ENCODE assay signal across 8 mouse cellular contexts in the genomic region with DNA sequence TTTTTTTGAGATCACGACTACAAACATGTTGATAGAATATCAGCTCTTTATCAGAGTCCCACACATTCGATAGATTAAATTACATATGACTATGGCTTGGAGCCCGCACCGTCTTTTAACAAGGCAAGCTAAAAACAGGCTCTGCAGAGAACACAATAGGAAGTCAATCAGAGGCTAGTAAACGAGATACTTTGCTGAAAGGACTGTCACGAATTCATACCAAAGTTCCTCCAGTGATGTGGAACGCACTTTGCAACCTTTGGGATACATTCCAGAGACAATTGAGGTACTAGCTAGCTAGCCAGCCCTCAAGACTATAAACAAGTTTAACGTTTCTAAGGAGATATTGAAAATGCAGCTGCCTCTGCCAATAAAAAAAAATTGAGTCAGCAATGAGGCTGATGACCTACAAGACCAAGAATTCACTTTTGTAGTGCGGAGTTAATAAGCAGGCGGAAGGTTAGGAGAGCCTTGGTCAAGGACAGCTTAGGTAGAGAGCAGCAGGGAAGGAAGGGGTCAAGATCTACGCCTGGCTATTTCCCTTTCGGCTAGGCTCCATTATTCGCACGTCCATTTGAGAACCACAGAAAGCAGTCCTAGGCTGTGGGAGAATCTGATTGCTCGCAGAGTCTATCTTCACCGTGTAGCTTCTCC. TPM values are rescaled to one million over a fixed set of nuclear protein-coding genes. Genes with fewer than 3 reads are reported as not detected.
A peak's percentile ranks its signal among the peaks of the same experiment; 100 is the strongest.
DNase-seq lines count a peak whose midpoint lies in the region; ATAC-seq and TF ChIP-seq lines count a peak whose summit lies in the region.

No protein-coding gene starts in this region.

- no peak for ATAC-seq in forebrain, embryonic 15.5 days (replicated peaks)
- no peak for ATAC-seq in neural tube, embryonic 12.5 days (ENCODE audit: low FRiP score, low read depth)

- H3K36me3 ChIP-seq in testis, adult 2 months (ENCODE audit: control insufficient read depth, insufficient read depth, low read length): no peaks in the 10 kb centered on the region
- H3K36me3 ChIP-seq in forebrain, embryonic 15.5 days: no peaks in the 10 kb centered on the region
- no peaks in the 10 kb centered on the region for H3K36me3 ChIP-seq in neural tube, embryonic 12.5 days

- H3K4me1 ChIP-seq in testis, adult 2 months (ENCODE audit: control insufficient read depth, insufficient read depth, low read length): peaks cover 3% of the 10 kb centered on the region
- H3K4me1 ChIP-seq in forebrain, embryonic 15.5 days: peaks cover 37% of the 10 kb centered on the region
- H3K4me1 ChIP-seq in neural tube, embryonic 12.5 days: peaks cover 25% of the 10 kb centered on the region

- peak; percentile 30 for DNase-seq in embryo, embryonic 10 days (ENCODE audit: low spot score)
- DNase-seq in embryo, embryonic 9.5 days (ENCODE audit: extremely low spot score): no peak
- no peak for DNase-seq in testis, postnatal 14 days (ENCODE audit: low spot score)
- peak; percentile 30 for DNase-seq in kidney, postnatal 10 days
- DNase-seq in urinary bladder, postnatal 4 days (ENCODE audit: low spot score in 2 of 2): no peak

- peak overlapping the region; percentile 94 for H3K4me3 ChIP-seq in testis, adult 2 months (ENCODE audit: control insufficient read depth, low read depth, low read length)
- peak overlapping the region; percentile 96 for H3K4me3 ChIP-seq in forebrain, embryonic 15.5 days
- peak overlapping the region; percentile 81 for H3K4me3 ChIP-seq in neural tube, embryonic 12.5 days

- WGBS in forebrain, embryonic 15.5 days: 0% methylated on average over 16 of the region's 16 CpGs
- 3% methylated on average over 16 of the region's 16 CpGs for WGBS in neural tube, embryonic 12.5 days

- no peak for TF ChIP-seq CTCF in testis, adult 2 months (IDR thresholded peaks at IDR 0.05; ENCODE audit: control insufficient read depth, insufficient read depth, insufficient replicate concordance, low read depth, low read length)

- no peak for TF ChIP-seq POLR2A in testis, adult 2 months (IDR thresholded peaks at IDR 0.05; ENCODE audit: control insufficient read depth, low read depth, low read length)

- H3K27me3 ChIP-seq in testis, adult 2 months (ENCODE audit: control insufficient read depth, insufficient read depth, low read length): no peaks in the 10 kb centered on the region
- H3K27me3 ChIP-seq in forebrain, embryonic 15.5 days: no peaks in the 10 kb centered on the region
- no peaks in the 10 kb centered on the region for H3K27me3 ChIP-seq in neural tube, embryonic 12.5 days (replicated peaks)

- H3K4me2 ChIP-seq in forebrain, embryonic 15.5 days (replicated peaks): peak overlapping the region; percentile 86
- H3K4me2 ChIP-seq in neural tube, embryonic 12.5 days (replicated peaks): peak overlapping the region; percentile 63

- peak overlapping the region; percentile 75 for H3K9ac ChIP-seq in forebrain, embryonic 15.5 days (replicated peaks)
- peak overlapping the region; percentile 92 for H3K9ac ChIP-seq in neural tube, embryonic 12.5 days

- H3K27ac ChIP-seq in testis, adult 2 months (ENCODE audit: control insufficient read depth, insufficient read depth, low read depth, low read length): peak overlapping the region; percentile 89
- H3K27ac ChIP-seq in forebrain, embryonic 15.5 days (replicated peaks): peak overlapping the region; percentile 99
- peak overlapping the region; percentile 97 for H3K27ac ChIP-seq in neural tube, embryonic 12.5 days

- H3K9me3 ChIP-seq in forebrain, embryonic 15.5 days: no peaks in the 10 kb centered on the region
- H3K9me3 ChIP-seq in neural tube, embryonic 12.5 days: no peaks in the 10 kb centered on the region

RNA-seq across cellular contexts. Expression of a gene that starts 44.7 kb away (rescaled TPM):
- 5.3 and 7.0 TPM in 2 replicates for polyA plus RNA-seq in testis, adult 2 months (2012; rRNA removed)
- polyA plus RNA-seq in forebrain, embryonic 15.5 days (2015; fragmentation: Nextera tagmentation; extraction: Ambion mirVana): 36.0 and 42.1 TPM in 2 replicates
- polyA plus RNA-seq in neural tube, embryonic 12.5 days (2016; fragmentation: Nextera tagmentation; extraction: Ambion mirVana): 42.7 and 53.7 TPM in 2 replicates

Comparison
In these comparisons a context has a peak if more than half of its experiments do, and no peak if none do; other contexts are left out.
1. DNase-seq: peak in embryo, embryonic 10 days (single experiment) and kidney, postnatal 10 days (single experiment); none in embryo, embryonic 9.5 days (single experiment), testis, postnatal 14 days (single experiment) and urinary bladder, postnatal 4 days (0 of 2).
2. Peak in every context shown above with its lines, with median percentiles within 50 percentile points of each other: H3K27ac ChIP-seq and H3K4me3 ChIP-seq.